Mouse (Mus musculus) kidney, embryonic 16.5 days (tissue): ENCODE measurements around the gene Cttnbp2nl. TPM values are rescaled to one million over a fixed set of nuclear protein-coding genes. Genes with fewer than 3 reads are reported as not detected.
A peak's percentile ranks its signal among the peaks of the same experiment; 100 is the strongest.

Experiments used
- ATAC-seq: fragments of 200-750 bp; cut with Nextera tagmentation; 2 replicates; pipeline ENCODE4 v1.8.0; 2017; ENCODE audit warnings: moderate TSS enrichment; ENCODE audit not compliant: low FRiP score, low TSS enrichment
- H3K27ac ChIP-seq: fragments of 300-500 bp; sonication (generic); 2 replicates; pipeline ENCODE4 v1.5.1; 2014; ENCODE audit warnings: low read length
- H3K27me3 ChIP-seq: fragments of 300-500 bp; sonication (generic); 2 replicates; pipeline ENCODE4 v1.6.1; 2014; ENCODE audit warnings: low read length, control low read depth, mixed read lengths; ENCODE audit not compliant: insufficient read depth
- H3K36me3 ChIP-seq: fragments of 300-500 bp; sonication (generic); 2 replicates; pipeline ENCODE4 v1.6.1; 2014; ENCODE audit warnings: low read length, control low read depth, mixed read lengths; ENCODE audit not compliant: insufficient read depth
- H3K4me1 ChIP-seq: fragments of 300-500 bp; sonication (generic); 2 replicates; pipeline ENCODE4 v1.6.1; 2014; ENCODE audit warnings: low read length, control low read depth, mixed read lengths; ENCODE audit not compliant: insufficient read depth
- H3K4me2 ChIP-seq: fragments of 300-500 bp; sonication (generic); replicated peaks from 2 replicates; pipeline ENCODE4 v1.6.1; 2014; ENCODE audit warnings: low read depth, low read length
- H3K4me3 ChIP-seq: fragments of 300-500 bp; sonication (generic); 2 replicates; pipeline ENCODE4 v1.5.1; 2014; ENCODE audit warnings: mild to moderate bottlenecking, low read length
- H3K9ac ChIP-seq: fragments of 300-500 bp; sonication (generic); replicated peaks from 2 replicates; pipeline ENCODE4 v1.6.1; 2014; ENCODE audit warnings: low read length
- H3K9me3 ChIP-seq: fragments of 300-500 bp; sonication (generic); 2 replicates; pipeline ENCODE4 v1.6.1; 2016; ENCODE audit warnings: low read length, control low read depth
- WGBS: fragments of 180-500 bp; shearing (Covaris S2); extraction: QIAGEN DNeasy Blood & Tissue Kit; methylation state at CpG from one replicate; pipeline ENCODE4 v1.1.7; 2014; 5-methylcytosine and 5-hydroxymethylcytosine counted together
- polyA plus RNA-seq: library from polyadenylated mRNA; unstranded; fragments of >200 nt; fragmentation: Nextera tagmentation; extraction: Ambion mirVana; gene quantifications from 2 replicates; pipeline ENCODE4 v1.2.1, GENCODE M21; 2015

The Cttnbp2nl gene
- polyA plus RNA-seq, 1 experiment from 2014 or later = 28.6 TPM

- Histone ChIP-seq H3K4me2 (no peak overlapping the region), H3K9ac (no peak overlapping the region), H3K27me3 (peaks cover 65% of the 10 kb centered on the region), H3K4me1 (peaks cover 25% of the 10 kb centered on the region), H3K27ac (no peak overlapping the region), H3K4me3 (no peak overlapping the region), H3K9me3 (no peaks in the 10 kb centered on the region), H3K36me3 (no peaks in the 10 kb centered on the region)
- WGBS = 7% methylated on average over 5 of the region's 5 CpGs
- no peak for ATAC-seq
Measured at GRCm38 (mm10) chr3:104962866-104963265, 90.1 kb downstream of the Cttnbp2nl start.

GRCm38 (mm10) chr3:104962141-104962611 is 90.8 kb downstream of the Cttnbp2nl start:
- Histone ChIP-seq H3K36me3 (no peaks in the 10 kb centered on the region), H3K9ac (peak overlapping the region; percentile 53; the same call in 1 of the 2 replicates), H3K27ac (no peak overlapping the region), H3K27me3 (peaks cover 65% of the 10 kb centered on the region), H3K4me1 (peaks cover 24% of the 10 kb centered on the region), H3K9me3 (no peaks in the 10 kb centered on the region), H3K4me2 (peak overlapping the region; percentile 82), H3K4me3 (peak overlapping the region; percentile 56)
- WGBS = 0% methylated on average over 31 of the region's 31 CpGs
- ATAC-seq = 0 out of 2 replicates have a peak, but pooled peaks have one; percentile 10

DNA sequence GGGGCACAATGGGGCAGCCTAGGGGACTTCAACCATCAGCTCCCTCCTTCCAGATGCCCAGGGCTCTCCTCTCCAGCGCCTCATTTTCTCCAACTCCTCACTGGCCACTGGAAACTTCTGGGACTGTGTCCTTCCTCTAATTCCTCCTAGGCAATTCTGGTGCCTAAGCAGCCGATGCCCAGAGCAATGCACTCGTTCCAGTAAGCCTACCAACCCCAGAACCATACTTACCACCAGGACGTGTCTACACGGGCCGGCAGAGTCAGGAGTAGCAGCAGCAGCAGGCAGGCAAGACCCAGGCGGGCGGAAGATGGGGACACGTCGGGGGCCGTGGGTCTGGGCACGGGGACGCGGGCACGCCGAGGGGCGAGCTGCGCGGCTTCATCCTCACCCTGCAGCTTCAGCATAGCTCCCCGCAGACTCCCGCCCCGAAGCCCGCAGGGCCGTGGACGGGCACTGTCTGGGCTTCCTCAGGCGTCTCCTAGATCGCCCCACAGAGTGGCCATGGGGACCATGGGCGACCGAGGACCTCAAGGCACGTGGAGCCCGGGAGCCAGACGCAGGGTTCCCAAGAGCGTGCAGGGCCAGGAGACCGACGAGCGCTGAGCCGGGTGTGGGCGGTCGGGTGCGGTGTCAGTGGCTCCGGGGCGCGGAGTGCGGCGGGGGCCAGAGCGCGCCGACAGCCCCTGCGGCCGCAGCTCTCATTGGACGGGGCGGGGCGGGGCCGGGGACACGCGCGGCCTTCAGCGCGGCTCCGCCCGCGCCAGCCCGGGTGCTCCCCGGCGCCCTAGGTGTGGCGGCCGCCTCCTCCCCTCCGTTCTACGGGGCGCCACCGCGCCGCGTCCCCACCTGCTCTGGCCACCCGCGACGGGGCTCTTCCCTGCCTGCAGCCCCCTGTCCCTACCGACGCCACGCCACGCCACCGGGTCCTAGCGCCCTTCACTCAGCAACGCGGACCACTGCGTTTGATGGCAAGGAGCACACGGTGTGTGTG is 91.6 kb downstream of the Cttnbp2nl start, which contains the start of gene Wnt2b:
Gene Wnt2b, minus strand, starts transcription at position 856 of the 994 bp plus-strand sequence.
- H3K4me1 ChIP-seq = peaks cover 24% of the 10 kb centered on the region
- peak within 1 kb of the TSS; percentile 82 for H3K4me2 ChIP-seq
- 2% methylated on average over 79 of the region's 87 CpGs for WGBS
- no peaks in the 10 kb centered on the region for H3K9me3 ChIP-seq
- peaks cover 60% of the 10 kb centered on the region for H3K27me3 ChIP-seq
- no peak within 1 kb of the TSS for H3K27ac ChIP-seq
- peak within 1 kb of the TSS; percentile 53 for H3K9ac ChIP-seq
- H3K4me3 ChIP-seq = peak within 1 kb of the TSS; percentile 56
- H3K36me3 ChIP-seq = no peaks in the 10 kb centered on the region
- peak; percentile 72 for ATAC-seq

DNA sequence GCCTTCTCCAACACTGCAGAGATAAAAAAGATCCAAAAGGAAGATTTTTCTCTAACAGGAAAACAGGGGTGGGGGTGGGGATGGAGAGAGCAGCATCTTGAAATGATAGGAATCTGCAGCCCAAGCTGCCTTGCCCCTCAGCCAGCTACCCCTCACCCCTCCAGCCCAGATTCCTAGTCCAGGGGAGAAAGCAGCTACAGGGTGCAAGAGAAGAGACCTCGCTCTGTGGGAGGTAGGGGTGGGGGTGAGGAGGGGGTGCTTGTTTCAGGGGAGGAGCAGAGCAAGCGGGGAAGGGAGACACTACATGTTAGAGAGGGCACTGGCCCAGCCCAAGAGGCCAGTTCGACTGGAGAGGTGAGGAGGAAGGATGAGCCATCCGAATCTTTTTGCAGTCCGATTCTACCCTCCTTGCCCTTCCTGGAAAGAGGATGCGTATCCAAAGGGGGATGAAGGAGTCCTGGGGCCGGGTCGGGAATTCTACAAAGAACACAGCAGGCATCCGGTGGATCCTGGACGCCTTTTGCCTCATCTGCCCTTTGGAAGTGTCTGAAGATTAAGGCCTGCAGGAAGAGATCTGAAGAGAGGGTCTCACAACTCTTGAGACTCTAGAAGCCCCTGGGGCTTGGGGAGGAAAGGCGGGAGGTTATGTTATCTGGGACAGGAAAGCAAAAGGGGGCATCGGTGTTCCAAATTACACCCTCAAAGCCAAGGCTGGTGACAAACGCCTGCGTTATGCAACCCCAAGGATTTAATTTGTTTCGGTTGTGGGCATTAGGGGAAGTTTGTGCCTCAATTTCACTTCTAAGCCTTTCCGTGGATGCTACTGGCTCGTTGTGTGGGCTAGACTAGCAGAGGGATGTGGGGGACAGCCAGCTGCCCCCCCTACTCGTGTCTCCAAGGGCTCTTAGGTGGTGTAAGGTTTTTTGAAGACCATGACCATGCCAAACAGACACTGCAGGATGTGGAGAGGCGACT is 92.6 kb downstream of the Cttnbp2nl start:
- 18% methylated on average over 19 of the region's 19 CpGs for WGBS
- no peaks in the 10 kb centered on the region for H3K36me3 ChIP-seq
- no peak for ATAC-seq
- H3K4me1 ChIP-seq = peaks cover 24% of the 10 kb centered on the region
- no peak overlapping the region for H3K9ac ChIP-seq
- peaks cover 58% of the 10 kb centered on the region for H3K27me3 ChIP-seq
- no peaks in the 10 kb centered on the region for H3K9me3 ChIP-seq
- H3K4me2 ChIP-seq = no peak overlapping the region
- H3K4me3 ChIP-seq = no peak overlapping the region; the same call in 1 of the 2 replicates
- H3K27ac ChIP-seq = no peak overlapping the region

GRCm38 (mm10) chr3:104956131-104956581 is 96.8 kb downstream of the Cttnbp2nl start:
- Histone ChIP-seq H3K4me2 (no peak overlapping the region), H3K4me1 (0 out of 2 replicates have a peak, but pooled peaks cover 1% of the 10 kb centered on the region), H3K27me3 (peaks cover 26% of the 10 kb centered on the region), H3K27ac (no peak overlapping the region), H3K9me3 (no peaks in the 10 kb centered on the region), H3K4me3 (no peak overlapping the region), H3K9ac (no peak overlapping the region), H3K36me3 (peaks cover 10% of the 10 kb centered on the region; the same call in 1 of the 2 replicates)
- WGBS = 59% methylated on average over 6 of the region's 6 CpGs
- ATAC-seq = peak; percentile 49

DNA sequence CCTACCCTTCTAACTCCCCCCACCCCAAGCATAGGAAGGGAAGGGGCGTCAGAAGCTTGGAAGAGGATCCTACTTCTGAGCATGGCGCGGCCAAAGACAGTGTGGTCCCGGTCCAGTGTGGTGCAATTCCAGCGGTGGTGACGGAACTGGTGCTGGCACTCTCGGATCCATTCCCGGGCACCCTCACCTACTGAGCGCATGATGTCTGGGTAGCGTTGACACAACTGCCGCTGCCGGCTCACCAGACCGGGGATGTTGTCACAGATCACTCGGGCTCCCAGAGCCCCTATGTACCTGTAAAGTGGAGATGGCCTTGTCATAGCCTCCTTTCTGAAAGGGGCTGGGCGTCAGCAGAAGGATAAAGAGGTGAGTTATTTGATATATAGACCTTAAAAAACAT is 98.4 kb downstream of the Cttnbp2nl start:
- H3K27ac ChIP-seq = no peak overlapping the region
- peaks cover 16% of the 10 kb centered on the region; the same call in 1 of the 2 replicates for H3K36me3 ChIP-seq
- ATAC-seq = no peak
- no peak overlapping the region for H3K4me3 ChIP-seq
- H3K9me3 ChIP-seq = no peaks in the 10 kb centered on the region
- H3K9ac ChIP-seq = no peak overlapping the region
- WGBS = 96% methylated on average over 15 of the region's 15 CpGs
- H3K4me1 ChIP-seq = no peaks in the 10 kb centered on the region
- no peak overlapping the region for H3K4me2 ChIP-seq
- H3K27me3 ChIP-seq = peaks cover 10% of the 10 kb centered on the region

GRCm38 (mm10) chr3:104954137-104954536 is 98.8 kb downstream of the Cttnbp2nl start:
- Histone ChIP-seq H3K27ac (no peak overlapping the region), H3K9me3 (no peaks in the 10 kb centered on the region), H3K36me3 (peaks cover 16% of the 10 kb centered on the region; the same call in 1 of the 2 replicates), H3K9ac (no peak overlapping the region), H3K4me3 (no peak overlapping the region), H3K4me1 (no peaks in the 10 kb centered on the region), H3K4me2 (no peak overlapping the region), H3K27me3 (peaks cover 6% of the 10 kb centered on the region)
- ATAC-seq = no peak
- WGBS = 100% methylated on average over 3 of the region's 3 CpGs

- no peak for ATAC-seq
- Histone ChIP-seq H3K4me3 (no peak overlapping the region), H3K4me1 (no peaks in the 10 kb centered on the region), H3K36me3 (peaks cover 17% of the 10 kb centered on the region; the same call in 1 of the 2 replicates), H3K27me3 (no peaks in the 10 kb centered on the region), H3K9me3 (no peaks in the 10 kb centered on the region), H3K9ac (no peak overlapping the region), H3K27ac (no peak overlapping the region), H3K4me2 (no peak overlapping the region)
- 91% methylated on average over 23 of the region's 23 CpGs for WGBS
Measured at GRCm38 (mm10) chr3:104952891-104953670, 99.9 kb downstream of the Cttnbp2nl start.
